Mouse (Mus musculus) neural tube, embryonic 10.5 days (tissue): ENCODE results near the gene Olfr832.
"Not testable (repeated sequence)": the region's sequence is repeated elsewhere in the genome, so short reads cannot be mapped to it uniquely, and the experiment has no call there.

ENCODE experiments used
- DNase-seq: peaks from one replicate; pipeline ENCODE4 v3.0.0-alpha.2; 2017; ENCODE audit warnings: low spot score; ENCODE audit errors: extremely low spot score

The Olfr832 gene

GRCm38 (mm10) chr9:18936822-18937221, at the start of gene Olfr832:
TSS of gene Olfr832 (plus strand) at chr9:18937122.
- not testable (repeated sequence) for DNase-seq

GRCm38 (mm10) chr9:18907699-18908098, 29.2 kb upstream of the Olfr832 start:
- not testable (repeated sequence) for DNase-seq

DNA sequence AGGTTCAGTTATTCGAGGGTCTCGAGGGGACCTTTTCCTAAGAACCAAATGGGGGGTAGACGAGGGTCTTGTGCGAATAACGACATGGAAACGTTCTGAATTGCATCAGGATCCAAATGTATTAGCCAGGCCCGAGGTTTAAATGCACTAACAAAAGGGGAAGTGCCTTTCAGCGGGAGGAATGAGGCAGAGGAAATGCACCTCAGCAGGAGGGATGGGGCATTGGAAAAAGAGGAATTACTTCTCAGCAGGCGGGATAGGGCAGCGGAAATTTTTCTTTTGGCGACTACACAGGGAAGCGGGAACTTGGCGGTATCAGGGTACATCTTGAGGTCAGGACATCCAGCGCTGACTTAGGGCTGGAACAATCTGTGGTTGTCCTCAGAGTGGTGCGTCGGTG, 9.0 kb upstream of the Olfr832 start:
- not testable (repeated sequence) for DNase-seq

- DNase-seq: no peak
These were observed 25.1 kb downstream of the Olfr832 start for GRCm38 (mm10) chr9:18962021-18962420.

- DNase-seq: no peak
These were observed 50.8 kb downstream of the Olfr832 start, which contains the start of gene Olfr834 for GRCm38 (mm10) chr9:18987690-18988089. TSS of gene Olfr834 (plus strand) at chr9:18987990.
